Mouse (Mus musculus): ENCODE measurements around the gene Haghl. TPM values are rescaled to one million over a fixed set of nuclear protein-coding genes. Genes with fewer than 3 reads are reported as not detected.

Haghl gene
- total and polyA plus RNA-seq, 3 experiments, result 6.4 to 23.4 (median 7.7) TPM

- WGBS, result 86% methylated on average over 8 of the region's 8 CpGs
- intact Hi-C loops (cut with DNase I), result no loop called here
These were observed 42.7 kb upstream of the Haghl start for GRCm38 (mm10) chr17:25828223-25828594.

GRCm38 (mm10) chr17:25827546-25828222 lies 42.2 kb upstream of the Haghl start:
- H3K4me3 ChIP-seq, result no peak overlapping the region
- H3K27me3 ChIP-seq (ENCODE audit: control insufficient read depth, insufficient read depth, low read length), result no peaks in the 10 kb centered on the region
- no peaks in the 10 kb centered on the region; the same call in 1 of the 2 replicates for H3K79me2 ChIP-seq (replicated peaks; ENCODE audit: control insufficient read depth, insufficient read depth, low read length)
- H3K9ac ChIP-seq (ENCODE audit: low read depth, low read length), result no peak overlapping the region
- no peak for TF ChIP-seq EP300 (IDR thresholded peaks at IDR 0.05; ENCODE audit: insufficient read depth, low read depth, low read length)
- TF ChIP-seq POLR2A (IDR thresholded peaks at IDR 0.05; ENCODE audit: insufficient read depth, low read depth, low read length), result no peak
- no peak for TF ChIP-seq CTCF (IDR thresholded peaks at IDR 0.05)
- H3K36me3 ChIP-seq (ENCODE audit: control insufficient read depth, insufficient read depth, low read length), result no peaks in the 10 kb centered on the region; the same call in 1 of the 2 replicates
- DNase-seq, result peak in 1 of 2 experiments; percentile 18
- intact Hi-C loops (cut with DNase I), result no loop called here
- H3K4me1 ChIP-seq (ENCODE audit: control insufficient read depth, insufficient read depth, low read length), result peaks cover 17% of the 10 kb centered on the region
- WGBS, result 94% methylated on average over 22 of the region's 22 CpGs
- no peak overlapping the region for H3K27ac ChIP-seq

More at GRCm38 (mm10) chr17:25828223-25828594, 42.7 kb upstream of the Haghl start:
- no peak for DNase-seq
- Histone ChIP-seq H3K4me3 (peak overlapping the region; percentile 83), H3K27me3 (ENCODE audit: control insufficient read depth, insufficient read depth, low read length) (no peaks in the 10 kb centered on the region), H3K27ac (peak overlapping the region; percentile 81), H3K79me2 (replicated peaks; ENCODE audit: control insufficient read depth, insufficient read depth, low read length) (no peaks in the 10 kb centered on the region; the same call in 1 of the 2 replicates), H3K9ac (ENCODE audit: low read depth, low read length) (no peak overlapping the region), H3K4me1 (ENCODE audit: control insufficient read depth, insufficient read depth, low read length) (peaks cover 17% of the 10 kb centered on the region), H3K36me3 (ENCODE audit: control insufficient read depth, insufficient read depth, low read length) (no peaks in the 10 kb centered on the region; the same call in 1 of the 2 replicates)
- TF ChIP-seq CTCF (IDR thresholded peaks at IDR 0.05) (no peak), EP300 (IDR thresholded peaks at IDR 0.05; ENCODE audit: insufficient read depth, low read depth, low read length) (no peak), POLR2A (IDR thresholded peaks at IDR 0.05; ENCODE audit: insufficient read depth, low read depth, low read length) (no peak)

- H3K36me3 ChIP-seq (ENCODE audit: control insufficient read depth, insufficient read depth, low read length), result no peaks in the 10 kb centered on the region; the same call in 1 of the 2 replicates
- WGBS, result 94% methylated on average over 13 of the region's 13 CpGs
- H3K4me3 ChIP-seq, result no peak overlapping the region
- H3K27ac ChIP-seq, result no peak overlapping the region
- no peaks in the 10 kb centered on the region; the same call in 1 of the 2 replicates for H3K79me2 ChIP-seq (replicated peaks; ENCODE audit: control insufficient read depth, insufficient read depth, low read length)
- no peak overlapping the region for H3K9ac ChIP-seq (ENCODE audit: low read depth, low read length)
- H3K4me1 ChIP-seq (ENCODE audit: control insufficient read depth, insufficient read depth, low read length), result peaks cover 16% of the 10 kb centered on the region
- no peaks in the 10 kb centered on the region for H3K27me3 ChIP-seq (ENCODE audit: control insufficient read depth, insufficient read depth, low read length)
- intact Hi-C loops (cut with DNase I), result no loop called here
- no peak for DNase-seq
- TF ChIP-seq CTCF (IDR thresholded peaks at IDR 0.05) (no peak), POLR2A (IDR thresholded peaks at IDR 0.05; ENCODE audit: insufficient read depth, low read depth, low read length) (no peak), EP300 (IDR thresholded peaks at IDR 0.05; ENCODE audit: insufficient read depth, low read depth, low read length) (no peak)
These were observed 41.5 kb upstream of the Haghl start for GRCm38 (mm10) chr17:25827011-25827410.

- no peaks in the 10 kb centered on the region; the same call in 1 of the 2 replicates for H3K79me2 ChIP-seq (replicated peaks; ENCODE audit: control insufficient read depth, insufficient read depth, low read length)
- no peak overlapping the region for H3K4me3 ChIP-seq
- H3K27ac ChIP-seq, result no peak overlapping the region
- TF ChIP-seq CTCF (IDR thresholded peaks at IDR 0.05) (no peak), POLR2A (IDR thresholded peaks at IDR 0.05; ENCODE audit: insufficient read depth, low read depth, low read length) (no peak), EP300 (IDR thresholded peaks at IDR 0.05; ENCODE audit: insufficient read depth, low read depth, low read length) (no peak)
- no peaks in the 10 kb centered on the region for H3K36me3 ChIP-seq (ENCODE audit: control insufficient read depth, insufficient read depth, low read length)
- intact Hi-C loops (cut with DNase I), result no loop called here
- DNase-seq, result no peak
- 93% methylated on average over 27 of the region's 27 CpGs for WGBS
- peaks cover 8% of the 10 kb centered on the region for H3K4me1 ChIP-seq (ENCODE audit: control insufficient read depth, insufficient read depth, low read length)
- H3K27me3 ChIP-seq (ENCODE audit: control insufficient read depth, insufficient read depth, low read length), result no peaks in the 10 kb centered on the region
- H3K9ac ChIP-seq (ENCODE audit: low read depth, low read length), result no peak overlapping the region
These were observed 40.6 kb upstream of the Haghl start for GRCm38 (mm10) chr17:25825984-25826570.

GRCm38 (mm10) chr17:25825311-25825710 lies 39.8 kb upstream of the Haghl start:
- TF ChIP-seq CTCF (IDR thresholded peaks at IDR 0.05), result no peak
- TF ChIP-seq EP300 (IDR thresholded peaks at IDR 0.05; ENCODE audit: insufficient read depth, low read depth, low read length), result no peak
- intact Hi-C loops (cut with DNase I), result no loop called here
- no peaks in the 10 kb centered on the region for H3K36me3 ChIP-seq (ENCODE audit: control insufficient read depth, insufficient read depth, low read length)
- H3K4me3 ChIP-seq, result no peak overlapping the region
- 87% methylated on average over 6 of the region's 6 CpGs for WGBS
- H3K79me2 ChIP-seq (replicated peaks; ENCODE audit: control insufficient read depth, insufficient read depth, low read length), result no peaks in the 10 kb centered on the region
- H3K27ac ChIP-seq, result no peak overlapping the region
- no peaks in the 10 kb centered on the region for H3K27me3 ChIP-seq (ENCODE audit: control insufficient read depth, insufficient read depth, low read length)
- no peak for DNase-seq
- H3K9ac ChIP-seq (ENCODE audit: low read depth, low read length), result no peak overlapping the region
- peaks cover 8% of the 10 kb centered on the region for H3K4me1 ChIP-seq (ENCODE audit: control insufficient read depth, insufficient read depth, low read length)

All from heart, adult 2 months (tissue).